In genomic region chr11:8814097-8814790, GRCm38 (mm10) we compare ENCODE assay signal across 12 mouse cellular contexts.
DNase-seq lines count a peak whose midpoint lies in the region; ATAC-seq and TF ChIP-seq lines count a peak whose summit lies in the region.
"Had no signal": no experiment of that assay in that cellular context is flagged by ENCODE, and none has a peak within 500 bp of the region (broad histone marks: within the 10 kb centered on the region; RNA-seq: fewer than 3 reads in every experiment).

No protein-coding gene starts in this region.

- WGBS in intestine, embryonic 14.5 days = 18% methylated on average over 4 of the region's 4 CpGs
- WGBS in intestine, postnatal 0 days = 48% methylated on average over 4 of the region's 4 CpGs
- 46% methylated on average over 4 of the region's 4 CpGs for WGBS in intestine, embryonic 16.5 days
- 10% methylated on average over 4 of the region's 4 CpGs for WGBS in limb, embryonic 12.5 days
- 33% methylated on average over 4 of the region's 4 CpGs for WGBS in stomach, embryonic 16.5 days

- H3K4me2 ChIP-seq in intestine, embryonic 14.5 days (ENCODE audit: low read length) = no peak overlapping the region
- no peak overlapping the region for H3K4me2 ChIP-seq in intestine, postnatal 0 days (replicated peaks; ENCODE audit: low read depth)
- H3K4me2 ChIP-seq in intestine, embryonic 16.5 days (ENCODE audit: low read depth, low read length) = no peak overlapping the region
- H3K4me2 ChIP-seq in limb, embryonic 12.5 days = no peak overlapping the region
- H3K4me2 ChIP-seq in stomach, embryonic 16.5 days (ENCODE audit: low read depth, low read length) = no peak overlapping the region
- H3K4me2 ChIP-seq: neural tube, embryonic 13.5 days had no signal

- H3K9me3 ChIP-seq in intestine, embryonic 14.5 days (ENCODE audit: control insufficient read depth, low read length) = no peaks in the 10 kb centered on the region
- H3K9me3 ChIP-seq in intestine, postnatal 0 days (ENCODE audit: control insufficient read depth) = no peaks in the 10 kb centered on the region
- H3K9me3 ChIP-seq in intestine, embryonic 16.5 days (ENCODE audit: control insufficient read depth, low read length) = no peaks in the 10 kb centered on the region
- 0 out of 2 replicates have a peak, but pooled peaks cover 4% of the 10 kb centered on the region for H3K9me3 ChIP-seq in limb, embryonic 12.5 days
- no peaks in the 10 kb centered on the region for H3K9me3 ChIP-seq in stomach, embryonic 16.5 days (replicated peaks; ENCODE audit: control insufficient read depth, low read length)
- H3K9me3 ChIP-seq: neural tube, embryonic 13.5 days had no signal

- intact Hi-C loops in left cerebral cortex, postnatal 10 days (cut with DNase I) = no loop called here

- H3K36me3 ChIP-seq in intestine, embryonic 14.5 days (ENCODE audit: control insufficient read depth, insufficient read depth, low read length) = no peaks in the 10 kb centered on the region
- no peaks in the 10 kb centered on the region for H3K36me3 ChIP-seq in intestine, postnatal 0 days (ENCODE audit: control insufficient read depth, insufficient read depth)
- no peaks in the 10 kb centered on the region for H3K36me3 ChIP-seq in intestine, embryonic 16.5 days (ENCODE audit: control insufficient read depth, insufficient read depth, low read length)
- H3K36me3 ChIP-seq in limb, embryonic 12.5 days = no peaks in the 10 kb centered on the region
- H3K36me3 ChIP-seq in stomach, embryonic 16.5 days (ENCODE audit: control insufficient read depth, insufficient read depth, low read length) = no peaks in the 10 kb centered on the region
- H3K36me3 ChIP-seq: neural tube, embryonic 13.5 days had no signal

- ATAC-seq in intestine, embryonic 14.5 days (replicated peaks; ENCODE audit: low FRiP score, low TSS enrichment, low read depth) = 0 out of 2 replicates have a peak, but pooled peaks have one; percentile 23
- no peak for ATAC-seq in intestine, postnatal 0 days
- peak; percentile 53 for ATAC-seq in intestine, embryonic 16.5 days
- 0 out of 2 replicates have a peak, but pooled peaks have one; percentile 7 for ATAC-seq in limb, embryonic 12.5 days (ENCODE audit: insufficient number of reproducible peaks, insufficient read depth, low FRiP score, low TSS enrichment, low read depth)
- peak; percentile 86 for ATAC-seq in stomach, embryonic 16.5 days (ENCODE audit: insufficient read depth, low FRiP score)
- ATAC-seq: Patski had no signal

- no peaks in the 10 kb centered on the region for H3K27me3 ChIP-seq in intestine, embryonic 14.5 days (replicated peaks; ENCODE audit: control insufficient read depth, insufficient read depth, low read length)
- H3K27me3 ChIP-seq in intestine, postnatal 0 days (replicated peaks; ENCODE audit: control insufficient read depth, insufficient read depth, low read length) = no peaks in the 10 kb centered on the region
- H3K27me3 ChIP-seq in intestine, embryonic 16.5 days (replicated peaks; ENCODE audit: control insufficient read depth, insufficient read depth, low read length) = no peaks in the 10 kb centered on the region
- no peaks in the 10 kb centered on the region for H3K27me3 ChIP-seq in limb, embryonic 12.5 days
- no peaks in the 10 kb centered on the region for H3K27me3 ChIP-seq in stomach, embryonic 16.5 days (ENCODE audit: control insufficient read depth, insufficient read depth, low read length)
- H3K27me3 ChIP-seq: neural tube, embryonic 13.5 days; Patski had no signal

- H3K4me3 ChIP-seq in intestine, embryonic 14.5 days (ENCODE audit: low read depth, low read length) = no peak overlapping the region
- no peak overlapping the region for H3K4me3 ChIP-seq in intestine, postnatal 0 days (ENCODE audit: low read depth, low read length)
- no peak overlapping the region for H3K4me3 ChIP-seq in intestine, embryonic 16.5 days (ENCODE audit: low read length)
- no peak overlapping the region for H3K4me3 ChIP-seq in limb, embryonic 12.5 days (replicated peaks)
- H3K4me3 ChIP-seq in stomach, embryonic 16.5 days (replicated peaks; ENCODE audit: low read length) = no peak overlapping the region
- H3K4me3 ChIP-seq: neural tube, embryonic 13.5 days had no signal

- peaks cover 25% of the 10 kb centered on the region for H3K4me1 ChIP-seq in intestine, embryonic 14.5 days (replicated peaks; ENCODE audit: control insufficient read depth, insufficient read depth, low read length)
- H3K4me1 ChIP-seq in intestine, postnatal 0 days (replicated peaks; ENCODE audit: control insufficient read depth, insufficient read depth, low read length) = no peaks in the 10 kb centered on the region
- H3K4me1 ChIP-seq in intestine, embryonic 16.5 days (ENCODE audit: control insufficient read depth, insufficient read depth, low read length) = 0 out of 2 replicates have a peak, but pooled peaks cover 7% of the 10 kb centered on the region
- peaks cover 38% of the 10 kb centered on the region for H3K4me1 ChIP-seq in limb, embryonic 12.5 days (replicated peaks)
- H3K4me1 ChIP-seq in stomach, embryonic 16.5 days (ENCODE audit: control insufficient read depth, insufficient read depth, low read length) = peaks cover 20% of the 10 kb centered on the region

- DNase-seq in intestine, embryonic 14.5 days (ENCODE audit: low spot score) = no peak
- DNase-seq in adrenal gland, postnatal 25 days = no peak
- no peak for DNase-seq in left cerebral cortex, postnatal 10 days (ENCODE audit: extremely low spot score in 1 of 2, low spot score in 2 of 2)
- DNase-seq in thymus, adult 18-20 months = no peak
- DNase-seq: gastrocnemius, postnatal 10 days; spleen, adult 18-20 months had no signal

- no peak overlapping the region for H3K9ac ChIP-seq in intestine, embryonic 14.5 days (ENCODE audit: low read length)
- no peak overlapping the region for H3K9ac ChIP-seq in intestine, postnatal 0 days (ENCODE audit: low read depth, low read length)
- no peak overlapping the region for H3K9ac ChIP-seq in intestine, embryonic 16.5 days (ENCODE audit: low read depth, low read length)
- H3K9ac ChIP-seq in limb, embryonic 12.5 days (replicated peaks) = no peak overlapping the region
- H3K9ac ChIP-seq in stomach, embryonic 16.5 days (ENCODE audit: low read length) = no peak overlapping the region
- H3K9ac ChIP-seq: neural tube, embryonic 13.5 days had no signal

- peak overlapping the region; percentile 57; the same call in 1 of the 2 replicates for H3K27ac ChIP-seq in intestine, embryonic 14.5 days (ENCODE audit: low read depth)
- H3K27ac ChIP-seq in intestine, postnatal 0 days (ENCODE audit: low read depth, low read length) = no peak overlapping the region
- peak overlapping the region; percentile 3; the same call in 1 of the 2 replicates for H3K27ac ChIP-seq in intestine, embryonic 16.5 days (ENCODE audit: low read length)
- peak overlapping the region; percentile 64 for H3K27ac ChIP-seq in limb, embryonic 12.5 days
- H3K27ac ChIP-seq in stomach, embryonic 16.5 days (ENCODE audit: low read length) = peak overlapping the region; percentile 31
- H3K27ac ChIP-seq: neural tube, embryonic 13.5 days had no signal

- no peak for TF ChIP-seq CTCF in intestine, postnatal 0 days (IDR thresholded peaks at IDR 0.05; ENCODE audit: low read depth)
